In the genomic region with DNA sequence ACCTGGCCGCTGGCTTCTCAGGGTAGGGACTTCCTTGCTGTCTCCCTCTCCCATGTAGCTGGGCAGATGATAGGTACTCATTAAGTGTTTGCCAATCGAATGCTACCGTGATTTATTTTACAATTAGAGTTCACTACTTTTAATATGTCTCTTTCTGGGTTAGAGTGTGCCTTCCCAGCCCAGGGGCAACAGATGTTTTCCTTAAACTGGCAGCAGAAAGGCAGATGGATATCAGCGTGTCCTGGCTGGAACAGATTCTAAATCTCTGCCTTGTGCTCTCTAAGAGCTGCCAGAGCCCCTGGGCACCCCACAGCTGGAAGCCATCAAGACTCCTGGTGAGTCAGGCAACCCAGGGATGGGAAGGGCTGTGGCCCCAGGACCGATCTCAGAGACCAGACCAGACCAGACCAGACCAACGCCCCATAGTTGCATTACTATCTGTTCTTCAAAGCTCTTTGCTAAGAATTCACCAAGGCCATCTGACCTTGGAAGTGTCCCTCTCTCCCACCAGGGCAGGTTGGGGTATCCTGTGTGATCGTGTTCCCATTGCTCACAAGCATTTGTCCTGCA, we compare ENCODE assay signal across 11 mouse cellular contexts.
A peak's percentile ranks its signal among the peaks of the same experiment; 100 is the strongest.
DNase-seq lines count a peak whose midpoint lies in the region; ATAC-seq and TF ChIP-seq lines count a peak whose summit lies in the region.
"Had no signal": no experiment of that assay in that cellular context is flagged by ENCODE, and none has a peak within 500 bp of the region (broad histone marks: within the 10 kb centered on the region; RNA-seq: fewer than 3 reads in every experiment).

No protein-coding gene starts in this region.

- no peaks in the 10 kb centered on the region for H3K9me3 ChIP-seq in hindbrain, embryonic 10.5 days
- no peaks in the 10 kb centered on the region for H3K9me3 ChIP-seq in hindbrain, embryonic 12.5 days (replicated peaks)
- H3K9me3 ChIP-seq in ES-E14 (ENCODE audit: control insufficient read depth, insufficient read depth, low read depth, low read length) = no peaks in the 10 kb centered on the region
- no peaks in the 10 kb centered on the region for H3K9me3 ChIP-seq in embryonic facial prominence, embryonic 11.5 days (replicated peaks; ENCODE audit: control insufficient read depth, low read length)
- no peaks in the 10 kb centered on the region for H3K9me3 ChIP-seq in limb, embryonic 14.5 days (ENCODE audit: control insufficient read depth, low read length)
- H3K9me3 ChIP-seq in midbrain, embryonic 14.5 days (ENCODE audit: control insufficient read depth, low read length) = no peaks in the 10 kb centered on the region
- H3K9me3 ChIP-seq: intestine, embryonic 15.5 days; neural tube, embryonic 12.5 days had no signal

- peak overlapping the region; percentile 31 for H3K27ac ChIP-seq in hindbrain, embryonic 10.5 days
- no peak overlapping the region for H3K27ac ChIP-seq in hindbrain, embryonic 12.5 days
- peak overlapping the region; percentile 2; the same call in 1 of the 2 replicates for H3K27ac ChIP-seq in ES-E14 (ENCODE audit: insufficient read depth, low read depth, low read length, poor library complexity, severe bottlenecking)
- H3K27ac ChIP-seq in embryonic facial prominence, embryonic 11.5 days (replicated peaks; ENCODE audit: low read depth, low read length) = no peak overlapping the region
- H3K27ac ChIP-seq in limb, embryonic 14.5 days (replicated peaks; ENCODE audit: low read depth, low read length) = 0 out of 2 replicates have a peak overlapping the region, but pooled peaks have one; percentile 13
- H3K27ac ChIP-seq in midbrain, embryonic 14.5 days (replicated peaks; ENCODE audit: low read depth, low read length) = no peak overlapping the region
- H3K27ac ChIP-seq: neural tube, embryonic 12.5 days had no signal

- no peak overlapping the region for H3K4me2 ChIP-seq in hindbrain, embryonic 12.5 days (replicated peaks)
- no peak overlapping the region for H3K4me2 ChIP-seq in embryonic facial prominence, embryonic 11.5 days (ENCODE audit: low read depth, low read length)
- no peak overlapping the region for H3K4me2 ChIP-seq in limb, embryonic 14.5 days (replicated peaks; ENCODE audit: low read depth, low read length, severe bottlenecking)
- no peak overlapping the region for H3K4me2 ChIP-seq in midbrain, embryonic 14.5 days (ENCODE audit: low read length)
- H3K4me2 ChIP-seq: intestine, embryonic 15.5 days; neural tube, embryonic 12.5 days had no signal

- H3K27me3 ChIP-seq in hindbrain, embryonic 10.5 days (ENCODE audit: insufficient read depth, poor library complexity, severe bottlenecking) = no peaks in the 10 kb centered on the region
- no peaks in the 10 kb centered on the region for H3K27me3 ChIP-seq in hindbrain, embryonic 12.5 days
- H3K27me3 ChIP-seq in embryonic facial prominence, embryonic 11.5 days (ENCODE audit: control insufficient read depth, insufficient read depth, low read length) = no peaks in the 10 kb centered on the region
- no peaks in the 10 kb centered on the region for H3K27me3 ChIP-seq in limb, embryonic 14.5 days (ENCODE audit: control insufficient read depth, insufficient read depth, low read length)
- no peaks in the 10 kb centered on the region for H3K27me3 ChIP-seq in midbrain, embryonic 14.5 days (ENCODE audit: control insufficient read depth, insufficient read depth, low read length)
- H3K27me3 ChIP-seq: intestine, embryonic 15.5 days; neural tube, embryonic 12.5 days had no signal

- H3K36me3 ChIP-seq in hindbrain, embryonic 10.5 days = peaks cover 13% of the 10 kb centered on the region
- H3K36me3 ChIP-seq in hindbrain, embryonic 12.5 days = peaks cover 11% of the 10 kb centered on the region; the same call in 1 of the 2 replicates
- no peaks in the 10 kb centered on the region for H3K36me3 ChIP-seq in ES-E14 (ENCODE audit: control insufficient read depth, insufficient read depth, low read length, poor library complexity, severe bottlenecking)
- no peaks in the 10 kb centered on the region for H3K36me3 ChIP-seq in embryonic facial prominence, embryonic 11.5 days (replicated peaks; ENCODE audit: control insufficient read depth, insufficient read depth, low read depth, low read length)
- peaks cover 7% of the 10 kb centered on the region for H3K36me3 ChIP-seq in limb, embryonic 14.5 days (ENCODE audit: control insufficient read depth, insufficient read depth, low read length)
- peaks cover 8% of the 10 kb centered on the region; the same call in 1 of the 2 replicates for H3K36me3 ChIP-seq in midbrain, embryonic 14.5 days (ENCODE audit: control insufficient read depth, insufficient read depth, low read length)
- H3K36me3 ChIP-seq: intestine, embryonic 15.5 days had no signal

- no peak overlapping the region for H3K4me3 ChIP-seq in hindbrain, embryonic 10.5 days
- H3K4me3 ChIP-seq in hindbrain, embryonic 12.5 days = no peak overlapping the region
- H3K4me3 ChIP-seq in ES-E14 (ENCODE audit: insufficient read depth in 1 of 2, low read depth in 1 of 2, low read length in 2 of 2, poor library complexity in 1 of 2, severe bottlenecking in 1 of 2) = no peak overlapping the region
- no peak overlapping the region for H3K4me3 ChIP-seq in embryonic facial prominence, embryonic 11.5 days (ENCODE audit: low read depth, low read length)
- no peak overlapping the region for H3K4me3 ChIP-seq in limb, embryonic 14.5 days (replicated peaks; ENCODE audit: low read length)
- H3K4me3 ChIP-seq in midbrain, embryonic 14.5 days (replicated peaks; ENCODE audit: low read depth, low read length) = no peak overlapping the region
- H3K4me3 ChIP-seq: intestine, embryonic 15.5 days; neural tube, embryonic 12.5 days had no signal

- in situ Hi-C loops in ES-E14 (cut with MboI; ENCODE audit: low sequenced_read_pairs in 2 of 2, unreplicated experiment in 2 of 2) = no loop called here

- 73% methylated on average over 7 of the region's 7 CpGs for WGBS in hindbrain, embryonic 10.5 days
- 68% methylated on average over 7 of the region's 7 CpGs for WGBS in hindbrain, embryonic 12.5 days
- WGBS in embryonic facial prominence, embryonic 11.5 days = 34% methylated on average over 7 of the region's 7 CpGs
- WGBS in limb, embryonic 14.5 days = 13% methylated on average over 7 of the region's 7 CpGs
- WGBS in midbrain, embryonic 14.5 days = 81% methylated on average over 7 of the region's 7 CpGs

- no peak for DNase-seq in hindbrain, embryonic 10.5 days (ENCODE audit: low spot score)
- DNase-seq in ES-E14 (ENCODE audit: low read depth, low spot score) = peak; percentile 41
- peak; percentile 82 for DNase-seq in embryonic facial prominence, embryonic 11.5 days (ENCODE audit: low spot score)
- peak; percentile 50 for DNase-seq in limb, embryonic 14.5 days (ENCODE audit: low spot score)
- DNase-seq in midbrain, embryonic 14.5 days = no peak
- DNase-seq in B cell, adult 2 months = no peak
- no peak for DNase-seq in urinary bladder, adult 2 months (ENCODE audit: low spot score)
- DNase-seq: heart, postnatal 10 days had no signal

- peaks cover 74% of the 10 kb centered on the region for H3K4me1 ChIP-seq in hindbrain, embryonic 10.5 days (replicated peaks)
- peaks cover 54% of the 10 kb centered on the region for H3K4me1 ChIP-seq in hindbrain, embryonic 12.5 days
- peaks cover 0 to 29% of the 10 kb centered on the region in 2 experiments; a peak in 2 of 4 replicates for H3K4me1 ChIP-seq in ES-E14 (ENCODE audit: control insufficient read depth in 2 of 2, insufficient read depth in 2 of 2, low read length in 2 of 2, poor library complexity in 1 of 2)
- H3K4me1 ChIP-seq in embryonic facial prominence, embryonic 11.5 days (ENCODE audit: control insufficient read depth, insufficient read depth, low read length) = peaks cover 11% of the 10 kb centered on the region
- peaks cover 82% of the 10 kb centered on the region for H3K4me1 ChIP-seq in limb, embryonic 14.5 days (ENCODE audit: control insufficient read depth, insufficient read depth, low read length)
- H3K4me1 ChIP-seq in midbrain, embryonic 14.5 days (ENCODE audit: control insufficient read depth, insufficient read depth, low read length) = peaks cover 8% of the 10 kb centered on the region

- ATAC-seq in hindbrain, embryonic 12.5 days (ENCODE audit: low FRiP score) = no peak
- no peak for ATAC-seq in embryonic facial prominence, embryonic 11.5 days (replicated peaks; ENCODE audit: insufficient number of reproducible peaks, low FRiP score, low TSS enrichment, low read depth)
- ATAC-seq in limb, embryonic 14.5 days (ENCODE audit: low FRiP score, low read depth) = no peak
- no peak for ATAC-seq in midbrain, embryonic 14.5 days (ENCODE audit: low FRiP score, low TSS enrichment)
- ATAC-seq: intestine, embryonic 15.5 days had no signal

- no peak for TF ChIP-seq POLR2A in limb, embryonic 14.5 days (IDR thresholded peaks at IDR 0.05; ENCODE audit: borderline replicate concordance, extremely low read depth, insufficient read depth, insufficient read length)

- no peak overlapping the region for H3K9ac ChIP-seq in hindbrain, embryonic 12.5 days
- no peak overlapping the region for H3K9ac ChIP-seq in ES-E14 (ENCODE audit: insufficient read depth, low read depth, low read length, poor library complexity, severe bottlenecking)
- H3K9ac ChIP-seq in embryonic facial prominence, embryonic 11.5 days (replicated peaks; ENCODE audit: low read length) = no peak overlapping the region
- no peak overlapping the region for H3K9ac ChIP-seq in limb, embryonic 14.5 days (ENCODE audit: low read depth, low read length, severe bottlenecking)
- H3K9ac ChIP-seq in midbrain, embryonic 14.5 days (replicated peaks; ENCODE audit: low read length) = no peak overlapping the region
- H3K9ac ChIP-seq: intestine, embryonic 15.5 days; neural tube, embryonic 12.5 days had no signal

TF ChIP-seq in ES-E14, 5 proteins besides CTCF, POLR2A, EP300 and RAD21:
- TF ChIP-seq CHD2 (IDR thresholded peaks at IDR 0.05; ENCODE audit: low read depth, low read length) = no peak
- no peak for TF ChIP-seq ZNF384 (IDR thresholded peaks at IDR 0.05; ENCODE audit: low read depth, low read length)
- no peak for TF ChIP-seq MAFK (IDR thresholded peaks at IDR 0.05; ENCODE audit: insufficient read depth, low read depth, low read length)
- TF ChIP-seq ZC3H11A (IDR thresholded peaks at IDR 0.05; ENCODE audit: borderline replicate concordance, low read depth, low read length) = no peak
- no peak for TF ChIP-seq HCFC1 (IDR thresholded peaks at IDR 0.05; ENCODE audit: borderline replicate concordance, insufficient read depth, low read length)
TF ChIP-seq in ES-E14: peak in this region for 0.

Comparison
In these comparisons a context has a peak if more than half of its experiments do, and no peak if none do; other contexts are left out.
1. H3K27ac ChIP-seq: peak in hindbrain, embryonic 10.5 days (single experiment), ES-E14 (single experiment) and limb, embryonic 14.5 days (single experiment); none in hindbrain, embryonic 12.5 days (single experiment), embryonic facial prominence, embryonic 11.5 days (single experiment) and midbrain, embryonic 14.5 days (single experiment).
2. DNase-seq: peak in ES-E14 (single experiment), embryonic facial prominence, embryonic 11.5 days (single experiment) and limb, embryonic 14.5 days (single experiment); none in hindbrain, embryonic 10.5 days (single experiment), midbrain, embryonic 14.5 days (single experiment), B cell, adult 2 months (0 of 2) and urinary bladder, adult 2 months (single experiment).